Mouse (Mus musculus): ENCODE data around the gene Uckl1. TPM values are rescaled to one million over a fixed set of nuclear protein-coding genes. Genes with fewer than 3 reads are reported as not detected.

Uckl1 gene
- polyA plus RNA-seq, 1 experiment from 2014 or later: 82.5 TPM

DNA sequence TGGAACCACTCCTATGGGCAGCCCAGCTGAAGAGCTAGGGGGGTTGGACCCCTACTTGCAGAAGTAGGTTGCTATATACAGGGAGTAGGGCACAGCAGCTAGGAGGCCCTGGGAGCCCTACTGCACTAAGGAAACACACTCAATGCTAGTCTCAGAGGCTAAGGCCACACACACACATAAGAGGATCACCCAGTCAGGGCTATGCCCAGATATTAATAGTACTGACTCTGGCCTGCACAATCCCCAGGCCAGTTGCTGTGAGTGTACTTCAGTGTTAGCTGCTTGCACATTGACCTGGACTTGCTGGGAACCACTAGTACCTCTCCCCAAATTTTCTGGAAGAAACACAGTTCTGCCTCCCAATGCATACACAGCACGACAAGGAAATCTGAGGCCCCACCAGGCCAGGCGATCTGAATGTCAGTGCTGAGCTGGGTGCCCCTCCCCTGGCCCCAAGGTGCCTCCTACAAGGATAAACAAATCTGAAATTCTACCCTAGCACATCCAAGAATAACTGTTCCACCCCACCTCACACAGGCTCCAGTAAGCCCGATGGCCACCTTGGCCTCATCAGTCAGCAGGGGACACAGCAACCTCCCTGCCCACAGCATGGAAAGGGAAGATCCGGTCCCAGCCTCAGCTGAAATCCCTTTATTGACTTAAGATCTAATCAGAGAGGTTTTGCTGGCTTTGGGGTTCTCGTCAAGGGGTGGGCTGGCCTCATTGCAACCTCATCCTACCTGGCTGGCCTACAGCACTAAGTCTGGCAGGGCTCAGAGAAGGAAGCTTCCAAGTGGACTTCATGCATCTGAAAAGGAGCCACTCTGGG is 5.7 kb downstream of the Uckl1 start:
- no peak for ATAC-seq
- WGBS: 76% methylated on average over 5 of the region's 5 CpGs
- H3K4me2 ChIP-seq (replicated peaks): no peak overlapping the region
- H3K27ac ChIP-seq: no peak overlapping the region
- no peaks in the 10 kb centered on the region for H3K9me3 ChIP-seq
- 0 out of 2 replicates have a peak overlapping the region, but pooled peaks have one; percentile 1 for H3K9ac ChIP-seq (replicated peaks)
- peaks cover 22% of the 10 kb centered on the region for H3K36me3 ChIP-seq
- H3K27me3 ChIP-seq: no peaks in the 10 kb centered on the region
- H3K4me1 ChIP-seq (replicated peaks): peaks cover 49% of the 10 kb centered on the region
- H3K4me3 ChIP-seq (replicated peaks): no peak overlapping the region

DNA sequence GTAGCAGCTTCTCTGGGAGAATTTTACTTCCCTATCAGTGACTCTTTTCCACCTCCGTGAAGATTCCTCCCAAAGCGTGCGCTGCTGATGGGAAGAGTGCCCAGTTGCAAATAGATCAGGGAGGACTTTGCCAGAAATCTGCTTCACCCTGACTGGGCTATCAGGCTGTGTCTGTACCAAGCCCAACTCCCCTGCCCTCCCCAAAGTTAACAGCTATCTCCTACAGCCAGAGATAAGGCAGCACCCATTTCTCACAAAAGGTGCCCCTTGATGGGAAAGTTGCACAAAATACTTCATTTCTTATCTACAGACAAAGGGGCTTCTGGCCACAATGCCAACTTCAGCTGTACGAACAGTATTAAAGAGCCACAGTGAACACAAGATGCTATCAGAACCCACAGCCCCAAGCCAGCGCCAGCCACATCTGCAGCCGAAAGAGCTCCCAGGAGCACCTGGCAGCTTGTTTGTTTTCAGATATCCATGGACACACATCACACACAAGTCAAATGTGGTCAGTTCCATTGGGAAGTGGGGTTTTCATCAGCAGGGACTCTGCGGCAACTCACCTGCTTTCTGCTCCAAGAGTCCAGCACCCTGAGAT is 6.6 kb downstream of the Uckl1 start:
- Histone ChIP-seq H3K9me3 (no peaks in the 10 kb centered on the region), H3K27ac (no peak overlapping the region), H3K36me3 (peaks cover 23% of the 10 kb centered on the region), H3K4me3 (replicated peaks) (no peak overlapping the region), H3K4me2 (replicated peaks) (no peak overlapping the region), H3K27me3 (no peaks in the 10 kb centered on the region), H3K4me1 (replicated peaks) (peaks cover 49% of the 10 kb centered on the region), H3K9ac (replicated peaks) (peak overlapping the region; percentile 14; the same call in 1 of the 2 replicates)
- no peak for ATAC-seq
- WGBS: 85% methylated on average over 7 of the region's 7 CpGs

DNA sequence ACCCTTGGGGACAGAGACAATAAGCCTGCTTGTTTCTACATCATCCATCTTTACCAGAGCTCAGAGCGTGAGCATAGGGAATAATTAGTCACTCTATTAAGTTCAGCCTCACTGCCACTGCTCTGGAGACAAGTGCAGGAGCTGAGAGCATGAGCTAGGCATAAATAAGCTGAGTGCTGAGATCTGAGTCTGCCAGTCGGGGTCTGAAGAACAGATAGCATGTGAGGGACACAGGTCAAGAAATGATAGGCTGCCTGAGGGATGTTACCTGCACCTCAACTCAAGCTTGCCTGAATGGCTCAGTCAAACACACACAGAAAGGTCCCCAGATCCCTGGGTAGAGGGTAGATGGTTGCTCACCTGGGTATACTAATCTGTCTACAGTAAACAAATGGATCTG is 7.6 kb downstream of the Uckl1 start:
- Histone ChIP-seq H3K9ac (replicated peaks) (no peak overlapping the region; the same call in 1 of the 2 replicates), H3K4me3 (replicated peaks) (no peak overlapping the region), H3K9me3 (no peaks in the 10 kb centered on the region), H3K27ac (no peak overlapping the region), H3K27me3 (no peaks in the 10 kb centered on the region), H3K36me3 (peaks cover 28% of the 10 kb centered on the region), H3K4me1 (replicated peaks) (peaks cover 45% of the 10 kb centered on the region), H3K4me2 (replicated peaks) (no peak overlapping the region)
- 73% methylated on average over 2 of the region's 2 CpGs for WGBS
- no peak for ATAC-seq

DNA sequence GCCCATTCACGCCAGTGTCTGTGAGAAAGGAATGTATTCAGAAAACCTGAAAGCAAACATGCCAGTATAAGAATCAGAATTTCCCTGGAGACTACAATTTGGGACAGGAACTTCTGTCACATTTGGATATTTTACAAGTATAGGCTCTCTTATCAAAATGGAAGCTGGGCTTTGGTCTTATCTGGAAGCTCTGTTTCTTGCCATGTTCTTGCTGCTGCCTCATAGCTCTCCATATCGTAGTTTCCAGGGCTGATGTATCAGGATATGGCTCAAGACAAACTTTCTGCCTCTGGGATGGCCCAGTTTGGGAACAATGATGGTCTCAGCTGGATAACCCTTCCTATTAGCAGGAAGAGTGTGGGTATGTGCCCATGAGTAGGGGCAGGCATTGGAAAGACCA is 8.1 kb downstream of the Uckl1 start:
- Histone ChIP-seq H3K9me3 (no peaks in the 10 kb centered on the region), H3K9ac (replicated peaks) (no peak overlapping the region), H3K4me3 (replicated peaks) (no peak overlapping the region), H3K27ac (no peak overlapping the region), H3K36me3 (peaks cover 33% of the 10 kb centered on the region), H3K4me2 (replicated peaks) (no peak overlapping the region), H3K27me3 (no peaks in the 10 kb centered on the region), H3K4me1 (replicated peaks) (peaks cover 44% of the 10 kb centered on the region)
- ATAC-seq: no peak
- 89% methylated on average over 2 of the region's 2 CpGs for WGBS

DNA sequence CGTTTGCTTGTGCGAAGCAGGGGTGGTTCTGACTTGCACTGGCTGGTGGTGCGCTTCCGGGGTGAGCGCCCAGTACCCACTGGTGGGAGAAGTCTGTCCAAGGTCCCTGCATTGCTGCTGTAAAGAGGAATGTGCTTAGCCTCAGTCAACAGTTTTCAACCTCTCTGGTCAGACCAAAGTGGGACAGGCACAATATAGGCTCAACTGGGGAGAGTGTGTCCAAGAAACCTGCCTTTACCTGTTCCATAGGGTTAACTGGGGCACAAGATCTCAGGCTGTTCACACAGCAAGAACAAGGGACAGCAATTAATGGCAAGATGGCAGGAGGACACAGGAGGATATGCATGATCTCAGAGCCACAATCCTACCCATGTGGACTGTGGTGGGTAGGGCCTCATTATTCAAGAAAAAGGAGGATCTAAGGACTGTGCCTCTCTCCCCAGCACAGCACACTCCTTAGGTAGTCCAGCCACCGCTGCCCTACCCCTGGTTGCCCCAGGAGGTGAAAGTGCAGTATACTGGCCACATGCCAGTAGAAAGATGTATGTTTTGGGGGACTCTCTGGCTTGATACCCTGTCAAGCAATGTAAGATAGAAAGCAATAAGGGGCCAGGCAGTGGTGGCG is 9.7 kb downstream of the Uckl1 start:
- no peaks in the 10 kb centered on the region for H3K9me3 ChIP-seq
- WGBS: 94% methylated on average over 7 of the region's 7 CpGs
- ATAC-seq: no peak

DNA sequence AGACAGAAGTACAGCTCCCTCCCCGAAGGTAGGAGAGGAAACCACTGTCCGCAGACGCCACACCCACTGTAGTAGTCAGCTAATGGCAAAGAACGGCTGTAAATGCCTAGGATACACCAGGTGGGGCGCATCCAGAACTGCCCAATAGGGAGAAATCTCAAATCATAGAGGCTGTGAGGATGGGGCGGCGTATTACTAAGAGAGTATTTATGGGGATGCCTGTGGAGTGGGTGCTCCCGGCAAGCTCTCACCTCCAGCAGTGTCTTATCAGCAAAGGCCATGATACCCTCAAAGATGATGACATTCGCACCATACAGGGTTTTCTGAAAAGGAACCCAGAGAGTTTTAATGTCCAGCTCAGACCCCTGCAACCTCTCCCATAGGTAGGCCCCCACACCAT is 10.7 kb downstream of the Uckl1 start:
- no peak overlapping the region for H3K9ac ChIP-seq (replicated peaks)
- ATAC-seq: no peak
- H3K4me1 ChIP-seq (replicated peaks): peaks cover 19% of the 10 kb centered on the region
- peaks cover 39% of the 10 kb centered on the region for H3K36me3 ChIP-seq
- no peak overlapping the region for H3K4me2 ChIP-seq (replicated peaks)
- H3K9me3 ChIP-seq: no peaks in the 10 kb centered on the region
- H3K4me3 ChIP-seq (replicated peaks): no peak overlapping the region
- no peaks in the 10 kb centered on the region for H3K27me3 ChIP-seq
- no peak overlapping the region for H3K27ac ChIP-seq
- 94% methylated on average over 9 of the region's 9 CpGs for WGBS

More for the DNA sequence above, 9.7 kb downstream of the Uckl1 start:
- Histone ChIP-seq H3K36me3 (peaks cover 35% of the 10 kb centered on the region), H3K9ac (replicated peaks) (no peak overlapping the region), H3K27ac (no peak overlapping the region), H3K4me3 (replicated peaks) (no peak overlapping the region), H3K4me1 (replicated peaks) (peaks cover 30% of the 10 kb centered on the region), H3K4me2 (replicated peaks) (no peak overlapping the region), H3K27me3 (no peaks in the 10 kb centered on the region)

DNA sequence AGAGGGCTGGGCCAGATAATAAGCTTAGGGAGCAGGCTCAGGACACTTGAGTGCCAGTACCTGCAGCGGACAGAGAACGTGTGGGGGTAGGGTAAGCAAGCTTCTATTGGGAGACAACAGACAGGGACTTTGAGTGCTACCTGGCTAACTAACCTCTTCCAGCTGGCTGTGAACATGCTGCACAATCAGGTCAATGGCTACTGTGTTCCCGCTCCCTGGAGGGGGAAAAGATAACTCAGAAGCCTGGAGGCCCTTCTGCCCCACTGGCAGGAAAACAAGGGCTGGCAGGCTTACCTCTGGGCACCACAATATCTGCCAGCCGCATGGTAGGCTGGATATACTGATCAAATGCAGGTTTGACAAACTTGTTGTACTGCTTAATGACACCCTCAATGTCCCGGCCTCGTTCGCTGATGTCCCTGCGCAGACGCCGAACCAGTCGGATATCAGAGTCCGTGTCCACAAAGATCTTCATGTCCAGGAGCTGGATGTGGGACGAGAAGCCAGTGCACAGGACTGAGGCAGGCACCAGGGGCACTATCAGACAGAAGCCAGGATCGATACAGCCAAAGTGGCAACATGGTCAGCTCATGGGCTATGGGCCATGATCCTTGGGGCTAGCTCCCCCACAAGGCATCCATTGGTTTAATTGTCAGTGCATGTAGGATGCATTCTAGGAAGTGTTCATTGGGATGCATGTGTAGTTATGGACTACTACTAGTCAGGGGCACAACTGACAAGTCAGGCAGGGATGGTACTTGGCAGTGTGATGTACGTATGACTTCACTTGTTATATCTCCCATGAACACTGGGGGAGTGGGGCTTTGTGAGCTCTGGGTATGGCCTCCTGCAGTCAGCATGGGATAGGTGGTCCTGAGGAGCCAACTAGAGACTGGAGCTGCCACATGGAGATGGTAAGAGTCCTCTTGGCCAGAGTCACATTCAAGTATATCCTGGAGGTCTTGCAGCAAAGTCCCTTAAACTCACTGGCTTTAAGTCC is 11.5 kb downstream of the Uckl1 start:
- peaks cover 11% of the 10 kb centered on the region for H3K4me1 ChIP-seq (replicated peaks)
- WGBS: 94% methylated on average over 15 of the region's 15 CpGs
- no peak overlapping the region for H3K9ac ChIP-seq (replicated peaks)
- H3K4me2 ChIP-seq (replicated peaks): no peak overlapping the region
- peaks cover 39% of the 10 kb centered on the region for H3K36me3 ChIP-seq
- no peaks in the 10 kb centered on the region for H3K27me3 ChIP-seq
- no peak overlapping the region for H3K4me3 ChIP-seq (replicated peaks)
- no peak overlapping the region for H3K27ac ChIP-seq
- ATAC-seq: no peak
- H3K9me3 ChIP-seq: no peaks in the 10 kb centered on the region

DNA sequence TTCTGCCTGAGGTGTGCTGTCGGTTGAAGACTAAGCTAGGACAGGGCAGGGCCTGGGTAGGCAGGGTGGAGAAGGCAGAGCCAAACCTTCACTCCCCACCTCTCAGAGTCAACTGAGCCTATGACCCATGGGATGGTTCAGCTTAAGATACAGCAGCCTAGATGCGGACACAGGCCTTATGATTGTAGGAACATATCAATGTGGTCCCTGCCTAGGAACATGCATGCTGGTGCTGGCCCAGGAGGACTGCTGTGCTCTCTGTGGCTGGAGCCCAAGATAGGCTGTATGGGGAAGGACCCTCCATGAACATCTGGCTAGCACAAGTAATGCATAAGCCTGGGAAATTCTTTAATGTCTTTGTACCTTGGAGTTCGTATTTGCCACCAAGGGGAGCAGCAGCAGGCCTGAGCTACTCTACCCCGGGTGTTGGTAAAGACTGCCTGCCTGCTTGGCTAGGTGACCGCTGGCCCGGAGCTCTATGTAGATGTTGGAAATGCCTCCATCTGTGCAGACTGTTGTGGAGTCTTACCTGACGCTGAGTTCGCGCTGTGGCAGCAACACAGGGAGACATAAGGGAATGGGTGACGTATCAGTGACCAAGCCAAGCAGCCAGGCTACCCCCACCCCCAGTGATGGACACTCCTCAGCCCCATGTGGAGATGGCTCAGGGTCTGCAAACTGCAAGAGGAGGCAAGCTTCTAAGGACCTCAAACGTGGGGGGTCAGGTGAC is 12.6 kb downstream of the Uckl1 start:
- 91% methylated on average over 11 of the region's 11 CpGs for WGBS
- H3K27me3 ChIP-seq: no peaks in the 10 kb centered on the region
- H3K36me3 ChIP-seq: peaks cover 39% of the 10 kb centered on the region
- H3K4me1 ChIP-seq (replicated peaks): peaks cover 1% of the 10 kb centered on the region; the same call in 1 of the 2 replicates
- H3K4me2 ChIP-seq (replicated peaks): no peak overlapping the region
- no peak for ATAC-seq
- no peak overlapping the region for H3K27ac ChIP-seq
- H3K4me3 ChIP-seq (replicated peaks): no peak overlapping the region
- H3K9me3 ChIP-seq: no peaks in the 10 kb centered on the region
- no peak overlapping the region for H3K9ac ChIP-seq (replicated peaks)

DNA sequence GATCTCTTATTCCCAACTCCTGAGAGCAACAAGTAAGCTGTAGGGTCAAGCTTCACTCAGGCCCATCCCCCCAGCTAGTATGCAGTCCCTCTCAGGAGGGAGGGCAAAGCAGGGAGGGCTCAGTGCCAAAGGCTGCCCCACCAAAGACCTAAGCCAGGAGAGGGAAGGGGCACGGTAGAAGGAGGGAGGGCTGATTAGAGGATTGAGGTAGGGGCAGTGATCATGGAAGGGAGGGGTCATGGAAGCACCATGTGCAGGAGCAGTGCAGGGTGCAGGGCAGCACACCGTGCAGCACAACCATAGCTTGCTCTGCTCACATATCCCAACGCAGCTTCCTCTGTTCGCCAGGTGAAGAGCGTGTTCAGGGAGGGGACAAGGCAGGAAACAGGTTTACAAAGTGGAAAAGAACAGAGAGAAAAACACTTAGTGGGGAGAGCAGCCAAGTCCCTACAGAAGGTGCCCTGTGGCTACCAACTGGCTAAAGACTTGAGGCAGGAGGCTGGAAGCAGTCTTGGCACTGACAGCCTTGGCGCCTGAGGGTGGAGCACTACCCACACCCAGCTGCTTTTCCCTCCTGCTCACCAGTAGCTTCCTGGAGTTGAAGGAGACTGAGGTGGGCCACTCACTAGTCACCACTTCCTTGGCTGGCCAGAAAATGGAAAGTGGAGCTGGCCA is 13.6 kb downstream of the Uckl1 start:
- Histone ChIP-seq H3K9ac (replicated peaks) (no peak overlapping the region), H3K4me3 (replicated peaks) (no peak overlapping the region), H3K27ac (no peak overlapping the region), H3K4me1 (replicated peaks) (no peaks in the 10 kb centered on the region), H3K36me3 (peaks cover 39% of the 10 kb centered on the region), H3K4me2 (replicated peaks) (no peak overlapping the region), H3K27me3 (no peaks in the 10 kb centered on the region), H3K9me3 (0 out of 2 replicates have a peak, but pooled peaks cover under 1% of the 10 kb centered on the region)
- ATAC-seq: no peak
- WGBS: 73% methylated on average over 6 of the region's 6 CpGs

DNA sequence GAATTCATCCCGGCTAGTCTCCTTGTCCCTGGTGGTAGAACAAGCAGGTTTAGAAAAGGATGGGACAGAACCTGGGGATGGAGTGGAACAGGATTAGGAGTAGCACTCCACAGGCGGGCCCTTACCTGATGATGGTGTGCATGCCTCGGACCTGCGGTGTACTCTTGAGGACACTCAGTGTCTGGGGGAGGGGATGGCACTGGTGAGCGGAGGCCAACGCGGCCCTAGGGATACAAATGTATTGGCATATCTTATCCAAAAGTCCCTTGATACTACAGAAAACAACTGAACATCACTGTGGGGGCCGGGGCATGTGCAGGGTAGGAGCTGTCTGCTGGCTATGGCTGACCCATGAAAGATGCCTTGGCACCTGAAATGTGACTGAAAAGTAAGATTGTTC is 14.3 kb downstream of the Uckl1 start:
- H3K36me3 ChIP-seq: peaks cover 39% of the 10 kb centered on the region
- WGBS: 93% methylated on average over 8 of the region's 8 CpGs

More for the DNA sequence above, 14.3 kb downstream of the Uckl1 start:
- Histone ChIP-seq H3K27me3 (no peaks in the 10 kb centered on the region), H3K4me3 (replicated peaks) (no peak overlapping the region), H3K27ac (no peak overlapping the region), H3K4me2 (replicated peaks) (no peak overlapping the region), H3K9me3 (0 out of 2 replicates have a peak, but pooled peaks cover 6% of the 10 kb centered on the region), H3K9ac (replicated peaks) (no peak overlapping the region), H3K4me1 (replicated peaks) (no peaks in the 10 kb centered on the region)
- no peak for ATAC-seq

Measured in midbrain, embryonic 13.5 days (tissue).